Mouse (Mus musculus): ENCODE measurements around the gene Gm3015. TPM values are rescaled to one million over a fixed set of nuclear protein-coding genes. Genes with fewer than 3 reads are reported as not detected.
"Not testable (repeated sequence)": the region's sequence is repeated elsewhere in the genome, so short reads cannot be mapped to it uniquely, and the experiment has no call there.

The Gm3015 gene
- not detected in 2 replicates for polyA plus RNA-seq (2014; fragmentation: Nextera tagmentation; extraction: Ambion mirVana)

DNA sequence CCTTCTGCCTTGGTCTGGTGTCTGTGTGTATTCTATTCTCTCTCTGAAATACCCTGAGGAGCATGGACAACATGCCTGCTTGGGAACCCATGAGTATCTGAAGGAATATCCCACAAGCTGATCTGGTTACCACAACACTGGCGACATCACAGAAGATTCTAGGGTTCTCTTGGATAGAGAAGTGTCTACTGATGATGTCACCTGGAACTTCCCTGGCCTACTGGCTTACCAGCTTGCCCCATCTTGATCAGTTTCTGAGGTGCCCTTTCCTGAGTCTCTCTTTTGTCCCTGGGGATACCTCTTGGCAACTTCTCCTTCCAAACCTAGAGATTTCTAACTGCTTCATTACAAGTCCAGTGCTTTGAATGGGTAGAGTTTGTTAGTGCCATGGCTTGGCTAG, at the start of gene Gm3015:
Gm3015 (minus strand) TSS at position 101 of the 400 bp plus-strand sequence.
- H3K9me3 ChIP-seq (ENCODE audit: control insufficient read depth, low read length); ATAC-seq (ENCODE audit: insufficient number of reproducible peaks, low FRiP score, low TSS enrichment, low read depth); H3K4me1 ChIP-seq (ENCODE audit: control insufficient read depth, insufficient read depth, low read length); H3K9ac ChIP-seq (ENCODE audit: low read length); H3K36me3 ChIP-seq (ENCODE audit: control insufficient read depth, insufficient read depth, low read length); DNase-seq (ENCODE audit: low spot score); H3K4me3 ChIP-seq (ENCODE audit: low read depth, low read length); H3K27ac ChIP-seq (replicated peaks; ENCODE audit: low read depth, low read length); H3K4me2 ChIP-seq (ENCODE audit: low read depth, severe bottlenecking); H3K27me3 ChIP-seq (ENCODE audit: control insufficient read depth, insufficient read depth, low read length): not testable (repeated sequence)
- no CpG with 5 or more reads among the region's 1 CpGs for WGBS

DNA sequence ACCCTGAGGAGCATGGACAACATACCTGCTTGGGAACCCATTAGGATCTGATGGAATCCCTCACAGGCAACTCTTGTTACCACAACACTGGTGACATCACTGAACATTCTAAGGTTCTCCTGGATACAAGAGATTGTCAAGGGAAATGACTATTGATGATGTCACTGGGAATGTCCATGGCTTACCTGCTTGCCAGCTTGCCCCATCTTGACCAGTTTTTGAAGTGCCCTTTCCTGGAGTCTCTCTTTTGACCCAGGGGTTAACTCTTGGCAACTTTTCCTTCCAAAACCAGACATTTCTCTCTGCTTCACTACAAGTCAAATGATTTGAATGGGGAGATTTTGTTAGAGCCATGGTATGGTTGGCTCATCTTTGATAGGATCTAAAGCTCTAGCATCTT, 29.3 kb upstream of the Gm3015 start, which contains the start of gene Gm10377:
Gm10377 (minus strand) TSS at position 101 of the 400 bp plus-strand sequence.
- not testable (repeated sequence) for H3K27ac ChIP-seq (replicated peaks; ENCODE audit: low read depth, low read length); ATAC-seq (ENCODE audit: insufficient number of reproducible peaks, low FRiP score, low TSS enrichment, low read depth); DNase-seq (ENCODE audit: low spot score); H3K4me2 ChIP-seq (ENCODE audit: low read depth, severe bottlenecking); H3K4me1 ChIP-seq (ENCODE audit: control insufficient read depth, insufficient read depth, low read length); H3K9me3 ChIP-seq (ENCODE audit: control insufficient read depth, low read length); H3K36me3 ChIP-seq (ENCODE audit: control insufficient read depth, insufficient read depth, low read length); H3K27me3 ChIP-seq (ENCODE audit: control insufficient read depth, insufficient read depth, low read length); H3K9ac ChIP-seq (ENCODE audit: low read length); H3K4me3 ChIP-seq (ENCODE audit: low read depth, low read length)

Other genes with a start within 250 kb of the Gm3015 start
- gene Gm8024, start 244.5 kb downstream of the Gm3015 start, polyA plus RNA-seq (2014; fragmentation: Nextera tagmentation; extraction: Ambion mirVana), result not detected in 2 replicates
- not detected in 2 replicates for gene Gm17124, start 168.9 kb downstream of the Gm3015 start, polyA plus RNA-seq (2014; fragmentation: Nextera tagmentation; extraction: Ambion mirVana)
- not detected in 2 replicates for gene Gm3633, start 126.9 kb downstream of the Gm3015 start, polyA plus RNA-seq (2014; fragmentation: Nextera tagmentation; extraction: Ambion mirVana)
- not detected in 2 replicates for gene Gm10378, start 112.9 kb downstream of the Gm3015 start, polyA plus RNA-seq (2014; fragmentation: Nextera tagmentation; extraction: Ambion mirVana)
- gene Gm10377, start 29.2 kb upstream of the Gm3015 start, polyA plus RNA-seq (2014; fragmentation: Nextera tagmentation; extraction: Ambion mirVana), result not detected in 2 replicates
- not detected in 2 replicates for gene Gm21977, start 84.7 kb upstream of the Gm3015 start, polyA plus RNA-seq (2014; fragmentation: Nextera tagmentation; extraction: Ambion mirVana)
- gene Gm8082, start 224.8 kb upstream of the Gm3015 start, polyA plus RNA-seq (2014; fragmentation: Nextera tagmentation; extraction: Ambion mirVana), result not detected in 2 replicates
- gene Gm10376, start 246.8 kb upstream of the Gm3015 start, polyA plus RNA-seq (2014; fragmentation: Nextera tagmentation; extraction: Ambion mirVana), result not detected in 2 replicates

All from limb, embryonic 11.5 days (tissue).